Mouse (Mus musculus) spleen, adult 2 months (tissue): ENCODE measurements around the gene B230118H07Rik. TPM values are rescaled to one million over a fixed set of nuclear protein-coding genes. Genes with fewer than 3 reads are reported as not detected.
A peak's percentile ranks its signal among the peaks of the same experiment; 100 is the strongest.

ENCODE experiments used
- DNase-seq, 2 experiments: peaks; one replicate each; pipeline versions ENCODE4 v3.0.0 to v3.0.0-alpha.2; 2012 to 2021; ENCODE audit warnings: low spot score in 2 of 2, low read depth in 1 of 2
- H3K27ac ChIP-seq: fragments of 200-500 bp; 2 replicates; pipeline ENCODE4 v1.5.1; 2012; ENCODE audit warnings: low read length, inconsistent platforms; ENCODE audit not compliant: insufficient read depth
- H3K27me3 ChIP-seq: fragments of 200-500 bp; 2 replicates; pipeline ENCODE4 v1.6.1; 2012; ENCODE audit warnings: mild to moderate bottlenecking, moderate library complexity, low read length, inconsistent platforms; ENCODE audit not compliant: control insufficient read depth, insufficient read depth
- H3K36me3 ChIP-seq: fragments of 200-500 bp; 2 replicates; pipeline ENCODE4 v1.6.1; 2012; ENCODE audit warnings: mild to moderate bottlenecking, low read length, inconsistent platforms; ENCODE audit not compliant: control insufficient read depth, insufficient read depth
- H3K4me1 ChIP-seq: fragments of 200-500 bp; 2 replicates; pipeline ENCODE4 v1.6.1; 2011; ENCODE audit warnings: inconsistent platforms; ENCODE audit not compliant: control insufficient read depth, insufficient read depth, insufficient read length
- H3K4me3 ChIP-seq: fragments of 200-500 bp; 2 replicates; pipeline ENCODE4 v1.5.1; 2011; ENCODE audit warnings: mild to moderate bottlenecking, inconsistent platforms; ENCODE audit not compliant: insufficient read depth, insufficient read length; ENCODE audit errors: extremely low read depth
- CTCF ChIP-seq: fragments of 200-500 bp; IDR thresholded peaks from 2 replicates; pipeline ENCODE4 v1.5.1; 2011; ENCODE audit warnings: mild to moderate bottlenecking, inconsistent platforms; ENCODE audit not compliant: insufficient read depth, insufficient read length, insufficient replicate concordance; ENCODE audit errors: extremely low read depth
- POLR2A ChIP-seq: fragments of 200-500 bp; IDR thresholded peaks from 2 replicates; pipeline ENCODE4 v1.6.1; 2011; ENCODE audit warnings: low read depth, low read length, inconsistent platforms
- WGBS: fragments of 180-500 bp; shearing (Covaris S2); methylation state at CpG from one replicate; pipeline ENCODE4 v1.1.7; 2018; 5-methylcytosine and 5-hydroxymethylcytosine counted together
- polyA plus RNA-seq: library from polyadenylated mRNA; depleted of rRNA; stranded (reverse); fragments of >200 nt; gene quantifications from 2 replicates; pipeline ENCODE4 v1.2.3, GENCODE M21; 2012

The B230118H07Rik gene
- polyA plus RNA-seq, 1 experiment = 0.54 TPM

DNA sequence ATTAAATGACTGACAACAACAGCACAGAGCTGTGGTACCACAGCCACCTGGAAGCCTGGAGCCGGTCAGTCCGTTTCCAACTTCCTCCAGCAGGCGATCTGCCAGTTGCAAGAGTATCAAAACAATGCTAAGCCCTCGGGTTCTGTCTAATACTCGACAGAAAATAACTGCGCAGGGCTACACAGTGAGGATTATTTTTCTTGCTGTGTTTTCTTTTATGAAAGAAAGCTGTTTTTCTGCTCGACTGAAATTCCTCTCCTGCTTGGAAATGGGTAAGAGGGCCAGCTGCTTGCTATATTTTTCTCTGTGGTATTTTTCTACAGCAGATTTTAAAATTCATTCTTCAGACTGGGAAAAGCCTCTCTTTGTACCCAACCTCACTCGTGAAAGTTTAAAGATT, 48.6 kb downstream of the B230118H07Rik start:
- WGBS = 6% methylated on average over 8 of the region's 8 CpGs
- no peaks in the 10 kb centered on the region; the same call in 1 of the 2 replicates for H3K27me3 ChIP-seq
- H3K27ac ChIP-seq = no peak overlapping the region
- H3K4me1 ChIP-seq = peaks cover 7% of the 10 kb centered on the region; the same call in 1 of the 2 replicates
- TF ChIP-seq POLR2A = no peak
- no peak overlapping the region for H3K4me3 ChIP-seq
- no peaks in the 10 kb centered on the region for H3K36me3 ChIP-seq
- DNase-seq = no peak

DNA sequence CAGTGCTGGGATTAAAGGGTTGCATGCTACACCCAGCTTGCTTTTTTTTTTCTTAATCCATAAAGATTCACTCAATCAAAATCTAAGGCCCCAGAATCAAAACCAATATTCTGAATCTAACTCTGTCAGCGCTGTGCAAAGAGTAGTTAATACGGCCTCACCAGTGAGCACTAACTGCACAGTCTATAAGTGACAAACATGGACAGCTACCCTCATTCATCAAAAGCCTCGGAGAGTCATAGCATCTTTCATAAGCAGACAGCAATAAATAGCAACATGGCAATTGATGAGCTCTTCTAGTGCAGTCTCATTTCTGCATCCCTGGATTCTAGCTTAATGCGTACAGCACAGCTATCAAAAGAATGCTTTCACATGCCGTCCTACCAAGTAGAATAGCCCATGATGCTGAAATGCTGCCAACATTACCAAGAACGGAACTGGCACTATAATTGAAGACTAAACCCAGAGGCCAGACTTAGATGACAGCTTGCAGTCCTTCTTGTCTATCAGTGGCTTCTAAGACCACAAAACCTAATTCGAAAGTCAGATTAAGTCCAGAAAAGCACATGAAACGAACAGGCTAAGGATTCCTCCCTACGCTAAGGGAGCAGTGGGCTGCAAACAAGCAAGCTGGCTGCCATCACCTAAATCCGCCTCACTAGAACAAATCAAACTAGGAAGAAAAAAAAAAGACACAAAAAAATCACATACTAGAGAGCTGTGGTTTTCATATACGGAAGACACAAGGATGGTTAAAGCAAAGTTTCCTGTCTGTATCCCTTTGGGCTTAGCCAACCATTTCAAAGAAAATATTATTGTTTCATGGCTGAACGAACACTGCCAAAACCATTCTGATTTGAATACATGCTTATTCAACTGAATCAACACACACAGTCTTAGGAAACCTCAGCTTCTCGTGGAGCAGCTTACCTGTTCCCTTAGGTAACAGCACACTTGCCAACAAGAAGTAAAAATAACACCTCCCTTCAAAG, 50.8 kb downstream of the B230118H07Rik start:
- Histone ChIP-seq H3K27ac (no peak overlapping the region), H3K4me3 (no peak overlapping the region; the same call in 1 of the 2 replicates), H3K36me3 (no peaks in the 10 kb centered on the region), H3K4me1 (peaks cover 7% of the 10 kb centered on the region; the same call in 1 of the 2 replicates), H3K27me3 (no peaks in the 10 kb centered on the region; the same call in 1 of the 2 replicates)
- TF ChIP-seq CTCF = no peak
- TF ChIP-seq POLR2A = no peak
- peak in 1 of 2 experiments; percentile 18 for DNase-seq
- WGBS = 42% methylated on average over 13 of the region's 13 CpGs

- Histone ChIP-seq H3K4me3 (no peak overlapping the region), H3K27ac (no peak overlapping the region), H3K27me3 (no peaks in the 10 kb centered on the region; the same call in 1 of the 2 replicates)
These were observed 52.1 kb downstream of the B230118H07Rik start for GRCm38 (mm10) chr2:101597186-101597585.

GRCm38 (mm10) chr2:101594681-101595080, 54.7 kb downstream of the B230118H07Rik start:
- Histone ChIP-seq H3K4me1 (peaks cover 4% of the 10 kb centered on the region; the same call in 1 of the 2 replicates), H3K36me3 (no peaks in the 10 kb centered on the region), H3K4me3 (no peak overlapping the region), H3K27ac (no peak overlapping the region), H3K27me3 (no peaks in the 10 kb centered on the region)
- no peak for DNase-seq
- TF ChIP-seq CTCF (no peak), POLR2A (no peak)
- WGBS = 73% methylated on average over 5 of the region's 5 CpGs

More at GRCm38 (mm10) chr2:101597186-101597585, 52.1 kb downstream of the B230118H07Rik start:
- TF ChIP-seq POLR2A = no peak
- TF ChIP-seq CTCF = no peak
- H3K36me3 ChIP-seq = no peaks in the 10 kb centered on the region
- DNase-seq = peak in 1 of 2 experiments; percentile 17
- peaks cover 7% of the 10 kb centered on the region; the same call in 1 of the 2 replicates for H3K4me1 ChIP-seq

- Histone ChIP-seq H3K27me3 (no peaks in the 10 kb centered on the region), H3K36me3 (no peaks in the 10 kb centered on the region), H3K4me3 (no peak overlapping the region), H3K27ac (no peak overlapping the region), H3K4me1 (no peaks in the 10 kb centered on the region)
- WGBS = 89% methylated on average over 8 of the region's 8 CpGs
- TF ChIP-seq POLR2A (no peak), CTCF (no peak)
- no peak for DNase-seq
These were observed 56.4 kb downstream of the B230118H07Rik start for GRCm38 (mm10) chr2:101592886-101593285.

- 71% methylated on average over 10 of the region's 10 CpGs for WGBS
These were observed 57.1 kb downstream of the B230118H07Rik start for GRCm38 (mm10) chr2:101592023-101592841.

More at GRCm38 (mm10) chr2:101592023-101592841, 57.1 kb downstream of the B230118H07Rik start:
- Histone ChIP-seq H3K27ac (no peak overlapping the region), H3K4me1 (no peaks in the 10 kb centered on the region), H3K4me3 (no peak overlapping the region), H3K36me3 (no peaks in the 10 kb centered on the region), H3K27me3 (no peaks in the 10 kb centered on the region)
- DNase-seq = no peak
- TF ChIP-seq CTCF (no peak), POLR2A (no peak)
